Mouse (Mus musculus): Measurements from ENCODE around the gene Atp5k.

DNA sequence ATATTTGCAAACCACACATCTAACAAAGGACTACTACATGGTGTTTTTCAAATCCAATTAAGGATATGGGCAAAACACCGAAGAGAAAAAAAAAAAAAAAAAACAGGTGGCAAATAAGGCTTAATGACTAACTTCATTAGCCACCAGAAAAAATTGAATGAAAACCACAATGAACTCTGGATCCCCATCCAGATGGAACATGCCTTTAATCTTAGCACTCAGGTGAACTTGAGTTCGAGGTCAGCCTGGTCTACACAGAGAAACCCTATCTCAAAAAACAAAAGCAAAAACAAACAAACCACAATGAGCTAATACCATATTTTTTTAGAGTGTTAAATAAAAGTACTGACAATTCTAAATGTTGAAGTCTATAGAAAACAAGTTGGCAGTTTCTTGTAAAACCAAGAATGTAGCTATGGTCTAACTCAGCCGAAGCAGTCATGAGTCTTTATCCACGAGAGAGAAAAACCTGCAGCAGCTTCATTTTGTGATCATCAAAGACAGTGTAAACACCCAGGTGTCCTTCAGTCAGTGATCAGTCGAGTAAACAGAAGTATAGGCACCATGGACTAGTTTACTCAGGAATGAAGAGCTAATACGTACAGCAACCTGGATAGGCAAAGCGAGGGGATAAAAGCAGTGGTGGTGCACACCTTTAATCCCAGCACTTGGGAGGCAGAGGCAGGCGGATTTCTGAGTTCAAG lies 16.7 kb upstream of the Atp5k start:
- no peak for TF ChIP-seq CTCF (IDR thresholded peaks at IDR 0.05; ENCODE audit: borderline replicate concordance, control insufficient read depth, extremely low read depth, insufficient read depth, low read length, poor library complexity)
- no peak for TF ChIP-seq POLR2A (IDR thresholded peaks at IDR 0.05; ENCODE audit: control insufficient read depth, extremely low read depth, insufficient read depth, low read length, poor library complexity)
